Comparison of ENCODE assay signal across 16 mouse cellular contexts in genomic region chr12:55462456-55462855, GRCm38 (mm10). TPM values are rescaled to one million over a fixed set of nuclear protein-coding genes. Genes with fewer than 3 reads are reported as not detected.
DNase-seq lines count a peak whose midpoint lies in the region; ATAC-seq and TF ChIP-seq lines count a peak whose summit lies in the region.
"Had no signal": no experiment of that assay in that cellular context is flagged by ENCODE, and none has a peak within 500 bp of the region (broad histone marks: within the 10 kb centered on the region; RNA-seq: fewer than 3 reads in every experiment).

No protein-coding gene starts in this region.

- no peak; the same call in 1 of the 2 replicates for TF ChIP-seq EP300 in lung, postnatal 0 days (IDR thresholded peaks at IDR 0.05)

- no peak for TF ChIP-seq CTCF in lung, postnatal 0 days (IDR thresholded peaks at IDR 0.05)

- no peak for DNase-seq in heart, adult 9 months (ENCODE audit: low spot score in 2 of 2)
- peak; percentile 38 for DNase-seq in lung, postnatal 0 days (ENCODE audit: low spot score)
- DNase-seq in lung, postnatal 14 days, result no peak
- no peak for DNase-seq in gastrocnemius, postnatal 10 days
- DNase-seq: adrenal gland, adult 2 months; B cell, adult 2 months; heart, adult 11 months; kidney, adult 18-20 months had no signal

- no peaks in the 10 kb centered on the region for H3K36me3 ChIP-seq in heart, embryonic 15.5 days
- no peaks in the 10 kb centered on the region for H3K36me3 ChIP-seq in lung, postnatal 0 days (ENCODE audit: insufficient read depth, low read length)
- no peaks in the 10 kb centered on the region for H3K36me3 ChIP-seq in intestine, embryonic 15.5 days
- no peaks in the 10 kb centered on the region for H3K36me3 ChIP-seq in stomach, embryonic 15.5 days
- H3K36me3 ChIP-seq in heart, embryonic 11.5 days (ENCODE audit: control insufficient read depth, insufficient read depth, low read length), result no peaks in the 10 kb centered on the region
- H3K36me3 ChIP-seq: hindbrain, embryonic 13.5 days; midbrain, embryonic 13.5 days had no signal

- H3K27ac ChIP-seq in heart, embryonic 15.5 days, result 0 out of 2 replicates have a peak overlapping the region, but pooled peaks have one; percentile 44
- H3K27ac ChIP-seq in lung, postnatal 0 days (ENCODE audit: low read length), result peak overlapping the region; percentile 73
- peak overlapping the region; percentile 32; the same call in 1 of the 2 replicates for H3K27ac ChIP-seq in intestine, embryonic 15.5 days
- peak overlapping the region; percentile 78 for H3K27ac ChIP-seq in stomach, embryonic 15.5 days
- no peak overlapping the region for H3K27ac ChIP-seq in heart, embryonic 11.5 days (ENCODE audit: low read depth, low read length)
- H3K27ac ChIP-seq: midbrain, embryonic 13.5 days had no signal

- WGBS in heart, embryonic 15.5 days, result 63% methylated on average over 6 of the region's 6 CpGs
- 35% methylated on average over 6 of the region's 6 CpGs for WGBS in lung, postnatal 0 days
- WGBS in intestine, embryonic 15.5 days, result 45% methylated on average over 6 of the region's 6 CpGs
- WGBS in stomach, embryonic 15.5 days, result 47% methylated on average over 6 of the region's 6 CpGs
- 66% methylated on average over 6 of the region's 6 CpGs for WGBS in heart, embryonic 11.5 days (ENCODE audit: insufficient replicate concordance)

- peaks cover 45% of the 10 kb centered on the region for H3K4me1 ChIP-seq in heart, embryonic 15.5 days (replicated peaks)
- H3K4me1 ChIP-seq in lung, postnatal 0 days (ENCODE audit: insufficient read depth, low read depth, low read length), result peaks cover 60% of the 10 kb centered on the region
- H3K4me1 ChIP-seq in intestine, embryonic 15.5 days (replicated peaks), result peaks cover 34% of the 10 kb centered on the region
- H3K4me1 ChIP-seq in stomach, embryonic 15.5 days, result peaks cover 43% of the 10 kb centered on the region
- H3K4me1 ChIP-seq in heart, embryonic 11.5 days (ENCODE audit: control insufficient read depth, insufficient read depth, low read length), result peaks cover 8% of the 10 kb centered on the region; the same call in 1 of the 2 replicates

- no peak for ATAC-seq in heart, embryonic 15.5 days (replicated peaks; ENCODE audit: insufficient number of reproducible peaks, insufficient read depth, low FRiP score, low read depth)
- no peak for ATAC-seq in lung, postnatal 0 days
- ATAC-seq in intestine, embryonic 15.5 days, result no peak
- no peak for ATAC-seq in stomach, embryonic 15.5 days (ENCODE audit: insufficient read depth, low FRiP score, low read depth)
- no peak for ATAC-seq in heart, embryonic 11.5 days (replicated peaks; ENCODE audit: insufficient number of reproducible peaks, low FRiP score, low TSS enrichment)
- ATAC-seq: midbrain, embryonic 13.5 days had no signal

- no peak overlapping the region for H3K4me3 ChIP-seq in heart, embryonic 15.5 days
- no peak overlapping the region for H3K4me3 ChIP-seq in lung, postnatal 0 days (ENCODE audit: low read depth, low read length)
- H3K4me3 ChIP-seq in intestine, embryonic 15.5 days (replicated peaks), result no peak overlapping the region
- no peak overlapping the region for H3K4me3 ChIP-seq in stomach, embryonic 15.5 days (replicated peaks)
- no peak overlapping the region for H3K4me3 ChIP-seq in heart, embryonic 11.5 days (ENCODE audit: low read depth, low read length)
- H3K4me3 ChIP-seq: hindbrain, embryonic 13.5 days; left cerebral cortex, adult 2 months; midbrain, embryonic 13.5 days had no signal

- H3K9ac ChIP-seq in heart, embryonic 15.5 days, result no peak overlapping the region
- no peak overlapping the region for H3K9ac ChIP-seq in lung, postnatal 0 days (replicated peaks; ENCODE audit: low read depth)
- H3K9ac ChIP-seq in intestine, embryonic 15.5 days, result no peak overlapping the region
- H3K9ac ChIP-seq in stomach, embryonic 15.5 days, result no peak overlapping the region
- no peak overlapping the region for H3K9ac ChIP-seq in heart, embryonic 11.5 days (ENCODE audit: low read depth, low read length)
- H3K9ac ChIP-seq: hindbrain, embryonic 13.5 days; midbrain, embryonic 13.5 days had no signal

- H3K9me3 ChIP-seq in heart, embryonic 15.5 days (replicated peaks), result no peaks in the 10 kb centered on the region
- H3K9me3 ChIP-seq in lung, postnatal 0 days (ENCODE audit: low read length), result no peaks in the 10 kb centered on the region
- no peaks in the 10 kb centered on the region for H3K9me3 ChIP-seq in intestine, embryonic 15.5 days
- H3K9me3 ChIP-seq in stomach, embryonic 15.5 days, result no peaks in the 10 kb centered on the region
- H3K9me3 ChIP-seq in heart, embryonic 11.5 days (replicated peaks; ENCODE audit: control insufficient read depth, low read length), result no peaks in the 10 kb centered on the region
- H3K9me3 ChIP-seq: hindbrain, embryonic 13.5 days; midbrain, embryonic 13.5 days had no signal

- no peak overlapping the region for H3K4me2 ChIP-seq in heart, embryonic 15.5 days
- H3K4me2 ChIP-seq in lung, postnatal 0 days (replicated peaks; ENCODE audit: low read depth, low read length), result no peak overlapping the region
- no peak overlapping the region for H3K4me2 ChIP-seq in intestine, embryonic 15.5 days (replicated peaks)
- no peak overlapping the region; the same call in 1 of the 2 replicates for H3K4me2 ChIP-seq in stomach, embryonic 15.5 days
- no peak overlapping the region for H3K4me2 ChIP-seq in heart, embryonic 11.5 days
- H3K4me2 ChIP-seq: hindbrain, embryonic 13.5 days; liver, embryonic 11.5 days; midbrain, embryonic 13.5 days had no signal

- H3K27me3 ChIP-seq in heart, embryonic 15.5 days, result no peaks in the 10 kb centered on the region
- H3K27me3 ChIP-seq in lung, postnatal 0 days (replicated peaks; ENCODE audit: insufficient read depth, low read length), result no peaks in the 10 kb centered on the region
- H3K27me3 ChIP-seq in intestine, embryonic 15.5 days (replicated peaks), result no peaks in the 10 kb centered on the region
- no peaks in the 10 kb centered on the region for H3K27me3 ChIP-seq in stomach, embryonic 15.5 days (replicated peaks)
- H3K27me3 ChIP-seq in heart, embryonic 11.5 days (ENCODE audit: control insufficient read depth, insufficient read depth, low read length), result no peaks in the 10 kb centered on the region
- H3K27me3 ChIP-seq: hindbrain, embryonic 13.5 days had no signal

RNA-seq across cellular contexts. Expression of gene Nfkbia, which starts 30.0 kb away (rescaled TPM):
- polyA plus RNA-seq in heart, embryonic 15.5 days (2015; fragmentation: Nextera tagmentation; extraction: Ambion mirVana), result 61.4 and 82.5 TPM in 2 replicates
- 184 and 297 TPM in 2 replicates for polyA plus RNA-seq in lung, postnatal 0 days (2015; fragmentation: Nextera tagmentation; extraction: Ambion mirVana)
- 72.5 and 74.2 TPM in 2 replicates for polyA plus RNA-seq in intestine, embryonic 15.5 days (2015; fragmentation: Nextera tagmentation; extraction: Ambion mirVana)
- 78.4 and 81.8 TPM in 2 replicates for polyA plus RNA-seq in stomach, embryonic 15.5 days (2015; fragmentation: Nextera tagmentation; extraction: Ambion mirVana)
- total RNA-seq in gastrocnemius, postnatal 10 days (2021), result 10 to 100 TPM; 24.8 to 38.1 TPM
- polyA plus RNA-seq in heart, embryonic 11.5 days (2014; fragmentation: Nextera tagmentation; extraction: Ambion mirVana), result 42.6 and 52.2 TPM in 2 replicates
